Mouse (Mus musculus) spleen, adult 18-20 months (tissue): ENCODE measurements around the gene Fstl3.
A peak's percentile ranks its signal among the peaks of the same experiment; 100 is the strongest.

Source experiments
- DNase-seq, 2 experiments: peaks; one replicate each; pipeline ENCODE4 v3.0.0; 2022; ENCODE audit warnings: mixed read lengths in 2 of 2

The Fstl3 gene

DNA sequence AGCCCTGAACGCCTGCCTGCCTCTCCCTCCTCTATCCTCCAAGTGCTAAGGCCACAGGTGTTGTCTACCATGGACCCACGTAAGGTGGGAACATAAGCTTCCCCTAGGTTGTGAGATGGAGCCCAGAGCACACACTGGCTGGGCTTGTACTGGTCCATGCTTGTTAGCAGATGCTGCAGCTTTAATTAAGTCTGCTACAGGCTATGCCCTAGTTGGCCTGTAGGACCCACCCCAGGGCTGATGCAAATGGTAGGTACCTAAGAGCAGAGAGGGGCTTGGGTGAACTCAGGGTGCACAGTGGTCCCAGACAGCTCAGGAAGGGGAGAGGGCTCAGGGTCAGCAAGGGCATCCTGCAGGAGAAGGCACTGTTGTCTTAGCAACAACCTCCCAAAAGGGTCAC lies 12.5 kb downstream of the Fstl3 start:
- no peak for DNase-seq

DNA sequence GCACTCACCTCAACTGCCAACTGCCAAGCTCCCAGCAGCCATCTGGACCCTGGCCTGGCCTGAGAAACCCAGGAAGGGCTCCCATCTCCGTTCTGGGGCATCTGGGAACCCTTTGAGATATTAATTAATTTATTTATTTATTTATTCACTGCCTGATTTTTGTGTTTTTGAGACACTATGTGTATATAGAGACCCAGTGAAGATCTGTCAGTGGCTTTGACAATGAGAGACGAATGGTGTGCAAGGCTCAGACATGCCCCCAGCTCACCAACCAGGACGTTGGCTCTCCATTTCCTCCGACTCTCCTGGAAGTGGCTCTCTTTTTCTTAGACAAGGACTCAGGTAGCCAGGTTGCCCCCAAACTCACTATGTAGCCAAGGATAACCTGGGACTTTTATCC lies 13.8 kb downstream of the Fstl3 start, which contains the start of gene Prss57:
Gene Prss57 (minus strand): TSS at position 101 of the 400 bp plus-strand sequence.
- DNase-seq: no peak

DNA sequence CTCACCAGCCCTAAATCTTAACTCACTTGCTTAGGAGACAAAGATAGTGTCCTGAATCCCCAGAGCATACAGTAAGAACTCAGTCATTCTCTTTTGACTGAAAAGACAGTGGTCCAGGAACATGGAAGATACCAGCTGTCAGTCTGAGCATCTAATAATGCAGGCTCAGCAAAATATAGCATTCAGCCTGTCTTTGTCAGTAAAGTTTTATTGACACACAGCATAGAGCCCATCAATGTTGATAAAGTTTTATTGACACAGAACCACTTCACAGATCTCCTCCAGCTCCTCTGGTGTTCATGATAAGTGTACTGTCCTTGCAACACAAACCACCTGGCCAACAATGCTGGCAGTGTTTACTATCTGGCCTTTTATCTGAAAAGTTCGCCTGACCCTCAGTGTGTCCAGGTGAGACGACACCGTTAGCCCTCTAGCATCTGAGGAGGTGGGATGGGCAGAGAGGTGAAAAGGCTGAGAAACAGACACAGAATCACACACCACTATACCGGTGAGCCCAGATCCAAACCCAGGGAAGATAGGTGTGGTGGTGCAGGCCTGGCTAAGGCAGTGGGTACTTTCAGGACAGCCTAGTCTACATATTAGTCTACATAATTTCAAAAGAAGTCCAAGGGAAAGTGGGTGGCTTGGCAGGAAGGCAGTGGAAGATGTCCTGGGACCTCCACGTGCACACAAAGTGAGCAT lies 15.4 kb downstream of the Fstl3 start:
- DNase-seq: no peak

DNA sequence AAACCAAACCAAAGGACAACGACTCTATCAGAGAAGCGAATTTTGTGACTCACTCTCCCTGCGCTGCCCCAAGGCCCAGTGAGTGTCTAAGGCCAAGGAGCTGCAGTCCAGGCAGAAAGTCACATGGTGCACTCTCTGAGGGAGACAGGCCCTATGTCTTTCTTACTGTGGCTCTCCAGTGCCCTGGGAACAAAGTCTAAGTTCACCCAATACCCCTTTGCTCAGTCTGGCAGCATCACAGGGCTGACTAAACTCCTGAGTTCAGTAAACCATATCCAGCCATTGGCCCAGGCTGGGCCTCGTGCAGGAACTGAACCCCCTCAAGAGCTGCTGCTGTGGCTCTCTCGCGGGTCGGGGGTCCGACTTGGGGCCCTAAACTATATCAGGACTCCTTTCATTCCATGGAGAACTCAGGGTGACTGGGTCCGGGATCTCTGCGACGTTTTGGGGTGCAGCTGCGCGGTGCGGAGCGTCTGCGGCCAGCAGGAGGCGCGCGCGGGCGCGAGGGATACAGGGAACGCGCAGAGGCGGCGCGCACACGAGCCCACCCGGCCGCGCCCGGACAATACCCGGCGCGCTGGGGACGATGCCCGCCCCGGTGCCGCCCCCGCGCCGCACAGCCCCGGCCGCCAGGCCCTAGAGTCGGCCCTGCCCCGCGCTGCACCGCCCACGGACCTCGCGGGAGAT lies 16.1 kb downstream of the Fstl3 start, which contains the start of gene Palm:
Gene Palm (plus strand): TSS at position 522 of the 687 bp plus-strand sequence.
- DNase-seq: peak; percentile 47 to 85

DNA sequence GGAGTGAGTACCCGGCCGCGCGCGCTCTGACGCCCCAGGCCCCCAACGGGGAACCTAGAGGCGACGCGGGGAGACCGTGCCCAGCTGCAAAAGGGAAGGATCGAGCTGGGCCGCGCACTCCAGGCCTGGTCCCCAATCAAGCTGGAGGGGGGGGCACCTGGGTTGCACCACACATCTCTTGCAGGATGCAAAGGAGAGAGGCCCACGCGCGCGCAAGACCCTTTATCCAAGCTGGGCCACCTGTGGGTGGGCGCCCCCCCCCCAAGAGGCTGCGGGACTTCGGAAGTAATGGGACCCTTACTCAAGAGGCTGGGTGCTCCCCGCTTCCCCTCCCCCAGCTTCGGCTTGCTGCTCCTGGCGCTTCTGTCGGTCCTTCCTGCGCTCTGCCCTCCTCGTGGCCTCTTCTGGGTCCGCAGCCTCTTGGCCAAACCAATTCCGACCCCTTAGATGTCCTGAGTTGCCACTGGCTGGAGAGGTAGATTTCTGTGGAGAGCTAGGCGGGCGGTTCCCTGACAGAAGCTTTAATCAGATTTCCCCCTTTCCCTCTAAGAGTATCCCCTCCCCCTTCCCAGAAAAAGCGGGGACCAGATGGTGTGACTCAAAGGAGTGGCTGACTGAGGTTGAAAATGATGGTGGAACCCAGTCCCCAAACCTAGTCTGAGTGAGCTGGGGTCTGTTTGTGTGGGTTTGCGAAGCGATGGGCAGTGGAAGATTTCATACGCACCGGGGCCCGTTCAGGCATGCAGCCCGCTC lies 16.8 kb downstream of the Fstl3 start:
- no peak for DNase-seq

DNA sequence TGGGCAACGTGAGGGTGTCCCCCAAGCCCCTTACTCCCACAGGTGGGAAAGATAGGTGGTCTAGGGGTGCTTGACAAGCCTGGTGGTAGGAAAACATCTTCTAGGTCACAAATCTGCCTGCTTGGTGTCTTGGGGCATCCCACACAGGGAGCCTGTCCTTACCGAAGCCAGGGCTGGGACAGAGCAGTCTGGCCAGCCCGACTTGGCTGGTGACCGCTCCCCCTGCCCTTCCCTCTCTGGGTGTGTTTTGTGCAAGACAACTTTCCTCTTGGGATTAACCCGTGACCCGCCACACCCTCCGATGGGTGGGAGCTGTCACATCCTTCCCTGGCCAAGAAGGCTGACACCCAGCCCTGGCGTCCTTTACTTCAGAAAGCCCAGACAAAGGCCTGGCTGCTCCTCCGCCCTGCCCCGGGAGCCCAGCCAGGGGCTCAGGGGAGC lies 17.4 kb downstream of the Fstl3 start:
- DNase-seq: no peak

DNA sequence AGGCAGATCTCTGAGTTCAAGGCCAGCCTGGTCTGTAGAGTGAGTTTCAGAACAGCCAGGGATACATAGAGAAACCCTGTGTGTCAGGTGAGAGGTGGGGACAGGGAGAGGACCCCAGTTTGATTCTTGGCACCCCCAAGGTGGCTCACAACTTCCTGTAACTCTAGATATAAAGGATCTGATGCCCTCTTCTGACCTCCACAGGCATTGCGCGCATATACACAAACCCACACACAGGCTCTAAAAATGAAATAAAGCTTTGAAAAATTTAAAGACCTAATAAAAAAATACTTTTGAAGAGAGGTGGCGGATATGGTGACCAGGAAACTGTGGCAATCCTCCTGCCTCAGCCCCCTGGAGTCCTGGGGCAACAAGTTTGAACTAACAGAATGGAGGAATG lies 18.8 kb downstream of the Fstl3 start:
- DNase-seq: no peak

DNA sequence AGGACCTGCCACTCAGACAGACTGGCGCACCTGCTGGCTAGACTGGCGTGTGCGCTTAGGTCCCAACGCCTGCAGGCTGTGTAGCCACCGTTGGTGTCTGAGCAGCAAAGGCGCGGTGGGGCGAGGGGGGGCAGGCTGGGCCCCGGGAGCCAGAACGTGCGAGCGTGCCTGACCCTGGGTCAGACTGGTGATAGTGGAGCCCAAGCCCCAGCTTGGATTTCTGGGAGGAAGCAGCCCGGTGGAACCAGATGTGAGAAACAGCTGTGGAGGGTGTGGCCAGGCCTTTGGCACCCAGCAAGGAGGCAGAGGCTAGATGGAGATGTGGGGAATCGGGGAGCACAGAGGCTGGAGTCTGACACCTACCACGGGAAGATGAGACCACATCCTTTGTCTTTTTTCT lies 20.3 kb downstream of the Fstl3 start:
- no peak for DNase-seq

DNA sequence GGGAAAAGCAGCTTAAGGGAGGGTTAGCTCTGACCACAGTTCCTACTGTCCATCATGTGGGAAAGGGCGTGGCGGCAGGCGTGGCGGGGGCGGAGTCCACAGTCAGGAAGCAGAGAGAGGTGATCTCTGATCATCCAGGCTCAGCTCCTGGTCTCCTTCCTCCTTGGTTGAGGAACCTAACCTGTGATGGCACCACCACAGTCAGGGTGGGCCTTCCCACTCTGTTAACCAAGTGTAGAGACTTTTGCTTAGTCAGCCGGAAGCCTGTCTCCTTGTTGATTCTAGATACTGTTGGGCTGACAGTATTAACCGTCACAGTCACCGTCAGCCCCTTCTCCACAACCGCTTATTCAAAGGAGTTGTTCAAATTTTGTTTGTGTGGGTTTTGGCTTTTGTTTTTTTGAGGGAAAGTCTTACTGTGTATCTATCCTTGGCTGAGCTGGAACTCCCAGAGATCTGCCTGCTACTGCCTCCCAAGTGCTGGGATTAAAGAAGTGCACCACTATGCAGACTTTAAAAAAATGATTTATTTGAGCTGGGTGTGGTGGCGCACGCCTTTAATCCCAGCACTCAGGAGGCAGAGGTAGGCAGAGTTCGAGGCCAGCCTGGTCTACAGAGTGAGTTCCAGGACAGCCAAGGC lies 21.3 kb downstream of the Fstl3 start:
- peak; percentile 43 to 44 for DNase-seq

DNA sequence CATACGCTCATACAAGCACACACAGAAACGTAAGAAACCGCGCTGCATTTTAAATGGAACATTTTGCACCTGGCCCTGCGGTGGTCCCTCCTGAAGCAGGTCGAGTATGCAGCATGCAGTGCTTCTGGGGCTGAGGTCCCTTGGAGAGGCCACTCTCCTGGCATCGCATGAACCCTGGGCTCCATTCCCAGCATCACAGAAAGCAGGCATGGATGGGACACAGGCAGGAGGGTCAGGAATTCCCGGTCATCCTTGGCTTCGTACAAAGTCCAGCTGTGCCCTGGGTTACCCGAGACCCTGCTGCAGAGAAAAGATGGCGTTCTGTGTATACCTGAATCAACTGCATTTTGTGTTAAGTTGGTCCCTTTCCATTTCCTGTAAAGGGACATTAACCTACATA lies 23.4 kb downstream of the Fstl3 start:
- DNase-seq: no peak

DNA sequence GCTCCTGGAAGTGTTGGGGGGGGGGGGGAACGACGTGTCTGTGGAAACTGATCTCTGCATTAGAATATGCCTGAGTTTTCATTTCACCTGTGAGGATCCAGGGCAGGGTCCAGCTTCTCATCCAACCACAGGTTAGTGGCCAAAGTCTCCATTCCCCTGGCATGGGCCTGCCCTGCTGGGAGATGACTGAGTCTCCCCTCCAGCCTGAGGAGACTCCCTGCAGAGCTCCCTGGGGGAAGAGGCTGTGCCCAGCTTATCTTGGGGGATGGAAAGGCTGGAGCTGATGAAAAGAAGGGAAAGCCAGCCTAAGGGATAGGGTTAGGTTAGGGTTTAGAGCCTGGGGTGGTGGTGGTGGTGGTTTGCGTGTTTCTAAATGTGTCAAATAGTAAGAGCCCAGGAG lies 24.8 kb downstream of the Fstl3 start:
- no peak for DNase-seq

DNA sequence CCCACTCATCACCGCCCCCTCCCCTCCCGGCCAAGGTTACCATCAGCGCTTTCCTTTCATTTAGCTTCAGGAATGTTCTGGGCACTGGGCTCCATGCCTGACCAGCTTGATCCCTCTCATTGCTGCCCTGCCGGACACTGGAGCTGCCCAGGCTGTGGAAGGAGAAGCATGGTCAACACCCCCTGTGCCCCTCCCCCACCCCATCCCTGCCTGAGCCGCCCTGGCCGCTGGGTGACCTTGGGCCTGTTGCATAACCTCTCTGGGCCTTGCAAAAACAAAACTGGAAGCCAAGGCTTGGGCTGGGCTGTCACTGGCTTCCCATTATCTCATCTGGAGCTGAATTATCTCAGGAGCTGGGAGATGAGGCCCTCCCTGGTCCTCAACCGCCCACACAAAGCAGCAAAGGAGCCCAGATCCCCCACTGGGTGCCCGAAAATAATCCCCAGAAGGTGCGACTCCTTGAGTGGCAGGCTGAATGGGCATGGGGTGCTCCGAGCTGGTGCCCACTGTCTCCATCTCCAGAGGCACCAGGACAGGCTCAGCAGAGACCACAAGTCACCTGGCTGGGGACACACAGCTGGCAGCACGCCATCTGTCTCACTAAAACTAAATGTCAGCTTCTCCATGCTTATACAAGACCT lies 25.4 kb downstream of the Fstl3 start:
- DNase-seq: no peak

DNA sequence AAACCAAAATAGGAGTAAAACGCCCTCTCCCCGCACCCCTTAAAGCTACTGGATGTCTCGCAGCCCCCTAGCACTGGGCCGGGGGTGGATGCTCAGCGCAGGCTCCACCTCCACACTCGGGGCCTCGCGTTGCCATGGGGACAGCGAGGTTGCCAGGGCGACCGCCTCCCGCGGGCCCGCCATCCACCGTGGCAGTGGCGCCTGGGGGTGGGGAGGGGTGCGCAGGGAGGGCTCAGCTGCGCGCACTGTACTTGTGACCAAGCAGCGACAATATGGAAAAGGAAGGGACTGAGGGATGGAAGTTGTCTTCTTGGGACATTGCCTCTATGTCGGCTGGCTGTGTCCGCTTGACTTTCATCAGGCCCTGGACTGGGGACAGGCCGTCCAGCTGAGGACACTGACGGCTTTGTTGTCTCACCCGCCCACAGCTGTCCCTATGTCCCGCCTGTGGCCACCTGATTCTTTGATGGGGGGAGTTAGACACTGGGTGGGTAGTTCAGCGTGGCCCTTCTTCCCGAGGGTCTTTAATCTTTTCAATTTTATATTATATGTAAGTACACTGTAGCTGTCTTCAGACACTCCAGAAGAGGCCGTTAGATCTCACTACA lies 26.7 kb downstream of the Fstl3 start:
- no peak for DNase-seq

DNA sequence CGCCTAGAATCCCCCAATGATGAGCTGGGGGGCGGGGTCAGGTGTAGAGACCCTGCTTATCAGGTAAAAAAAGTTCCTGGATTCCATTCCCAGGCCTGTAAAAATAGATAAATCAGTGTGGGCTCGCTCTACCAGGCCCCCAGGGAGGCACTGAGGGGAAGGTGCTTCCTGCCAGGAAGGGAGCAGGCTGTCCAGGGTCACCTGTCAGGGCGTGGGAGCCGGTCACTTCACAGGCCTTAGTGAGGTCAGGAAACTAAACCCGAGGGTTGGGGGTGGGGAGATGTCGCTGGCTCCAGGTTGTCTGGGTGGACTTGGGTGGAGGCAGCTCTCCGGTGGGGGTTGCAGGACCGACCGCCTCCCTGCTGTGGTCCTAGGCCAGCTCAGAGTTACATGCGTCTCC lies 28.6 kb downstream of the Fstl3 start:
- no peak for DNase-seq

DNA sequence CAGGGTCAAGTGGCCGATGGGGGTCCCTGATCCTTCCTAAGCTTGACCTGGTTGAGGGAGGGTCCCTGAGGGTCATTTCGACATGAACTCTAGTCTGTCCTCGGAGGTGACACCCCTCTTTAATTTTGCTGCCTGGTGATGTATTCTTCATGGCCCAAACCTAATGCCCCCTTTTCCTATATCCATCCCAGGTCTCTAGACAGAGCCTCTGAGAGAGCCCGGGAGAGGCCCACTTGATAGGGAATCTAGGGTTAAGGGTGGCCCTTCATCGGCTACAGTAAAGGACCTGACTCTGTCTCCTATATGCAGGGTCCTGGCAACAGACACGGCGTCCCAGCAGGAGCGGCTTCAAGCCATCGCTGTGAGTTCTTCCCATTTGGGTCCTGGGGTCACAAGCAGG lies 29.3 kb downstream of the Fstl3 start:
- no peak for DNase-seq

DNA sequence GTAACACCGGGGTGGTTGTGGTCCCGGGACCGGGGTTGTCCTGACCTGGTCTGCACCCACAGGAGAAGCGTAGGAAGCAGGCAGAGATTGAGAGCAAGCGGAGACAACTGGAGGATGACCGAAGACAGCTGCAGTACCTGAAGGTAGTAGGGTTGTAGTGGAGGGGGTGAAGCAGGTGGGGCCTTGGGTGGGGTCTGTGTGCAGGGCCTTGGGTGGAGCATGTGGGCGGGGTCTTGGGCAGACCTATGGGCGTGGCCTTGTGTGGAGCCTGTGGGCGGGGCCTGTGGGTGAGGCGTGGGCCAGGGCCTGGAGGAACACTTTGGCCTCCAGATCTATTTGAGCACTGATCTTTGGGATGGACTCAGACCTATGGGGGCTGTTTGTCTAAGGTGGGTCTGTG lies 29.9 kb downstream of the Fstl3 start:
- DNase-seq: no peak

DNA sequence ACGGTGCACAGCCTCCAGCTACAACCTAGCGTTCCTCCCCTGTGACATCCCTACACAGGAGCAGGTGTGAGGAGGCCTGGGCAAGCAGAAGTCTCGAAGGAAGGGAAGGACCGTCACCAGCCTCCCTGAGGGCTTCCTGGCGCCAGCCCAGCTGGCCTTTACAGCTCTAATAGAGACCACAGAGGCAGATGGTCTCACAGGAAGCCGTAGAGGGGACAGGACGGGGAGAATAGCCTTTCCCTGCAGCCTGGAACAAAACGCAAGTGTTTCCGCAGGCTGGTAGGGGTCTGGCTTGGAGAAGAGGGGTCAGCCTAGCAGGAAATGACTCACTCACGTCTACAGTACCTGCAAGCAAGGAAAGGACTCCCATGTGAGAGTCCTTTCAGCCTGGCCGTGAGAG lies 30.8 kb downstream of the Fstl3 start:
- no peak for DNase-seq

DNA sequence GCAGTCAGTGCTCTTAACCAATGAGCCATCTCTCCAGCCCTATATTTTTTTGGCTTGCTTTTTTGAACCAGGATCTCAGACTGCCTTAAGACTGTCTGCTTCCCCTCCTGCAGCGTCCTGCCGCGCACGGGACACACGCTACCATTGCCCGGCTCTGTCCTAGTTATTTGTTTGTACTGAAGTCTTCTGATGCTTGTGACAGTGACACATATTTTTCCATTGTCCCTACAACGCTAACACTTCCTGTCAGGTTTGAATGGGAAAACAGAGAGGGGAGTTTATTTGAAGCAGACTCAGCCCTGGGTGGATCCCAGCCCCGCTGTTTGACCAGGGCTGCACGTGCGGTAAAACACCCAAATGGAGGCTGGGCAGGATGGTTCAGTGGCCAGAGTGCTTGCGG lies 31.7 kb downstream of the Fstl3 start:
- no peak for DNase-seq

DNA sequence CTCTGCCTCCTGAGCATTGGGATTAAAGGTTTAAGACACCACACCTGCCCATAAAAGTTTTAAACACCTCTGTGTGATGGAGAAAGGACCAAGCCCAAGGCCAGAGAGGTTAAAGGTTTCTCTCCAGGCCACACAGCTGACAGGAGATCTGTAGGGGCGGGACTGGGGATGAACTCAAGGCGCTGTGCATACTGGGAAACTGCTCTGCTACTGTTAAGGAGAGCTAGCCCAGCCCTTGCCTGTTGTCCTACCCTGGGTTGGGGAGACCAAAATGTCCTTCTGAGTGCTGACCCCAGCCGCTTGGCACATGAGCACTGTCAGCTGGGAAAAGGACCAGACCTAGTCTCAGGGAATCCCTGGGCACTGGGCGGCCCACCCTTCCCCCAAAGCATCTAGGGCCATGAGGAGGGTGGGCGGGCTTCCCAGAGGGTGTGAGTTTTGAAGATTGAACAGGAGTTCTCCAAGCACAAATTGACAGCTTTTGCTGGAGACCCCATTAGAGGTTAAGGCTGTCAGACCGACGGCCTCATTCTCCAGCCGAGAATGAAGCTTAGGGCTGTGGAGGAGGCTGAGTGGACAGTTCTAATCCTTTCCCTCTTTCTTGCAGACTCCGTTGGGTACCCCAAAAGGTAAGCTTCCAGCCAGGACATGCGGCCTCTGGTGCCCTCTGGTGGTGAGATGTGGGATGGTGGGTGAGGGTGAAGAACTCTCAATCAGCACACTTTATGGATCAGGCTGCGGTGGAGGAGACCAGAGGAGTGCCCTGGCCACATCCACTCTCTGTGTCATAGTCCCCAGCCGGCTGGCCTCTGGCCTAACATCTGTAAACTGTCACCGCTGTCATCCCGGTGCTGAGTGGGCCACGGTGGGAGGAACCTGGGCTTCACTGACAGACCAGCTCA lies 34.9 kb downstream of the Fstl3 start:
- DNase-seq: peak; percentile 66 to 86

DNA sequence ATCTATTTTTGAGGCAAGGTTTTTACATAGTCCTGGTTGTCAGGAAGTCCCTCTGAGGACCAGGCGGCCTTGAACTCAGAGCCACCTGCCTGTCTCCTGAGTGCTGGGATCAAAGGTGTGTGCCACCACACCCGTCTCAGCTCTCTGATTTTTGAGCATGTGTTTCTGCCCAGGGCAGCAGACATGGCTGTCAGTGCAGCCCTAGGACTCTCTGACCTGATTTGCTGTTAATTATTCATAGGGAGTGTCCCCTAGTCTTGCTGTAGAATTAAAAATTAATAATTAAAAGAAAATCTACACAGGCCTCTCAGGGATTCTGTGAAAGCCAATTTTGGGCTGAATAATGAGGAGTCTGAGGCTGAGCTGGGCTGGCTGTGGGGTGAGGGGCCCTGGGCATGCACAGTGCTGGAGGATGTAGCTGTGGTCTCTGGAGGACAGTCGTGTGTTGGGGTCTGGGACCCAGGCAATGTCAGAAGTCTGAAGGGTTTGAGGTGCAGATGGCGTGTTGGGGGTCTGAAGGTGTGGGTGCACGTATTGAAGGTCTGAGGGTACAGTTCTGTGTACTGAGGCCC lies 37.3 kb downstream of the Fstl3 start:
- no peak for DNase-seq
